Mouse (Mus musculus): Measurements from ENCODE around the gene Gfod2. TPM values are rescaled to one million over a fixed set of nuclear protein-coding genes. Genes with fewer than 3 reads are reported as not detected.

The Gfod2 gene
- polyA plus RNA-seq, 1 experiment from 2014 or later, result 28.4 TPM

GRCm38 (mm10) chr8:105788927-105789326, 30.5 kb upstream of the Gfod2 start:
- WGBS, result 65% methylated on average over 4 of the region's 4 CpGs
- Histone ChIP-seq H3K27ac (no peak overlapping the region), H3K36me3 (peaks cover 51% of the 10 kb centered on the region), H3K4me1 (no peaks in the 10 kb centered on the region), H3K4me3 (no peak overlapping the region), H3K9ac (no peak overlapping the region), H3K27me3 (no peaks in the 10 kb centered on the region), H3K4me2 (replicated peaks) (no peak overlapping the region), H3K9me3 (no peaks in the 10 kb centered on the region)
- ATAC-seq (ENCODE audit: low FRiP score, low read depth), result no peak

- Histone ChIP-seq H3K4me2 (replicated peaks) (no peak overlapping the region), H3K27ac (no peak overlapping the region), H3K4me3 (no peak overlapping the region), H3K27me3 (no peaks in the 10 kb centered on the region), H3K9me3 (no peaks in the 10 kb centered on the region), H3K9ac (no peak overlapping the region), H3K36me3 (peaks cover 57% of the 10 kb centered on the region), H3K4me1 (no peaks in the 10 kb centered on the region)
- ATAC-seq (ENCODE audit: low FRiP score, low read depth), result no peak
- 97% methylated on average over 2 of the region's 2 CpGs for WGBS
Observed at GRCm38 (mm10) chr8:105788241-105788640, 29.8 kb upstream of the Gfod2 start.

- ATAC-seq (ENCODE audit: low FRiP score, low read depth), result no peak
- no peaks in the 10 kb centered on the region for H3K27me3 ChIP-seq
Observed at GRCm38 (mm10) chr8:105780298-105780697, 21.8 kb upstream of the Gfod2 start.

GRCm38 (mm10) chr8:105777833-105778232, 19.4 kb upstream of the Gfod2 start:
- Histone ChIP-seq H3K4me2 (replicated peaks) (no peak overlapping the region), H3K9me3 (no peaks in the 10 kb centered on the region), H3K9ac (no peak overlapping the region), H3K27me3 (no peaks in the 10 kb centered on the region), H3K4me1 (no peaks in the 10 kb centered on the region), H3K36me3 (peaks cover 98% of the 10 kb centered on the region), H3K27ac (no peak overlapping the region), H3K4me3 (no peak overlapping the region)
- WGBS, result 85% methylated on average over 2 of the region's 2 CpGs
- ATAC-seq (ENCODE audit: low FRiP score, low read depth), result no peak

More at GRCm38 (mm10) chr8:105780298-105780697, 21.8 kb upstream of the Gfod2 start:
- 82% methylated on average over 5 of the region's 5 CpGs for WGBS
- H3K4me1 ChIP-seq, result no peaks in the 10 kb centered on the region
- peaks cover 92% of the 10 kb centered on the region for H3K36me3 ChIP-seq
- H3K4me2 ChIP-seq (replicated peaks), result no peak overlapping the region
- no peak overlapping the region for H3K4me3 ChIP-seq
- no peak overlapping the region for H3K9ac ChIP-seq
- H3K9me3 ChIP-seq, result no peaks in the 10 kb centered on the region
- H3K27ac ChIP-seq, result no peak overlapping the region

GRCm38 (mm10) chr8:105774498-105774897, 16.0 kb upstream of the Gfod2 start:
- H3K27me3 ChIP-seq, result no peaks in the 10 kb centered on the region
- no peaks in the 10 kb centered on the region for H3K4me1 ChIP-seq
- no peak overlapping the region for H3K4me3 ChIP-seq
- H3K9ac ChIP-seq, result no peak overlapping the region
- ATAC-seq (ENCODE audit: low FRiP score, low read depth), result no peak
- no peak overlapping the region for H3K4me2 ChIP-seq (replicated peaks)
- WGBS, result 92% methylated on average over 5 of the region's 5 CpGs
- no peaks in the 10 kb centered on the region for H3K9me3 ChIP-seq
- no peak overlapping the region for H3K27ac ChIP-seq
- peaks cover 96% of the 10 kb centered on the region for H3K36me3 ChIP-seq

GRCm38 (mm10) chr8:105773441-105773861, 15.0 kb upstream of the Gfod2 start:
- Histone ChIP-seq H3K36me3 (peaks cover 96% of the 10 kb centered on the region), H3K4me2 (replicated peaks) (no peak overlapping the region), H3K4me3 (no peak overlapping the region), H3K27ac (no peak overlapping the region), H3K9ac (no peak overlapping the region), H3K27me3 (no peaks in the 10 kb centered on the region), H3K4me1 (no peaks in the 10 kb centered on the region), H3K9me3 (no peaks in the 10 kb centered on the region)
- 97% methylated on average over 1 of the region's 1 CpGs for WGBS
- ATAC-seq (ENCODE audit: low FRiP score, low read depth), result no peak

GRCm38 (mm10) chr8:105771398-105772175, 13.1 kb upstream of the Gfod2 start:
- no peak overlapping the region for H3K4me3 ChIP-seq
- H3K9me3 ChIP-seq, result no peaks in the 10 kb centered on the region
- H3K27ac ChIP-seq, result no peak overlapping the region
- 87% methylated on average over 12 of the region's 12 CpGs for WGBS
- ATAC-seq (ENCODE audit: low FRiP score, low read depth), result no peak
- H3K4me2 ChIP-seq (replicated peaks), result no peak overlapping the region
- no peaks in the 10 kb centered on the region for H3K27me3 ChIP-seq
- no peak overlapping the region for H3K9ac ChIP-seq
- peaks cover 89% of the 10 kb centered on the region for H3K36me3 ChIP-seq
- no peaks in the 10 kb centered on the region for H3K4me1 ChIP-seq

GRCm38 (mm10) chr8:105770609-105771008, 12.1 kb upstream of the Gfod2 start:
- H3K36me3 ChIP-seq, result peaks cover 80% of the 10 kb centered on the region
- peak; percentile 40; the same call in 1 of the 2 replicates for ATAC-seq (ENCODE audit: low FRiP score, low read depth)

GRCm38 (mm10) chr8:105768485-105769257, 10.2 kb upstream of the Gfod2 start:
- ATAC-seq (ENCODE audit: low FRiP score, low read depth), result no peak
- Histone ChIP-seq H3K27ac (no peak overlapping the region), H3K9me3 (no peaks in the 10 kb centered on the region), H3K4me1 (no peaks in the 10 kb centered on the region), H3K4me2 (replicated peaks) (no peak overlapping the region), H3K9ac (no peak overlapping the region), H3K4me3 (no peak overlapping the region), H3K27me3 (no peaks in the 10 kb centered on the region), H3K36me3 (peaks cover 60% of the 10 kb centered on the region)
- WGBS, result 87% methylated on average over 5 of the region's 5 CpGs

More at GRCm38 (mm10) chr8:105770609-105771008, 12.1 kb upstream of the Gfod2 start:
- Histone ChIP-seq H3K9ac (no peak overlapping the region), H3K27ac (no peak overlapping the region), H3K4me3 (no peak overlapping the region), H3K4me1 (no peaks in the 10 kb centered on the region), H3K9me3 (no peaks in the 10 kb centered on the region), H3K4me2 (replicated peaks) (no peak overlapping the region), H3K27me3 (no peaks in the 10 kb centered on the region)
- WGBS, result 90% methylated on average over 1 of the region's 1 CpGs

GRCm38 (mm10) chr8:105757796-105758276, 628 bp downstream of the Gfod2 start:
- H3K27me3 ChIP-seq, result no peaks in the 10 kb centered on the region
- peak overlapping the region; percentile 82 for H3K4me2 ChIP-seq (replicated peaks)
- H3K9me3 ChIP-seq, result no peaks in the 10 kb centered on the region
- no peaks in the 10 kb centered on the region for H3K36me3 ChIP-seq
- ATAC-seq (ENCODE audit: low FRiP score, low read depth), result no peak; the same call in 1 of the 2 replicates
- H3K9ac ChIP-seq, result peak overlapping the region; percentile 93
- WGBS, result 3% methylated on average over 12 of the region's 12 CpGs
- peak overlapping the region; percentile 96 for H3K4me3 ChIP-seq
- peak overlapping the region; percentile 72; the same call in 1 of the 2 replicates for H3K27ac ChIP-seq
- H3K4me1 ChIP-seq, result peaks cover 19% of the 10 kb centered on the region

- ATAC-seq (ENCODE audit: low FRiP score, low read depth), result no peak
- Histone ChIP-seq H3K36me3 (no peaks in the 10 kb centered on the region), H3K27me3 (no peaks in the 10 kb centered on the region), H3K27ac (no peak overlapping the region), H3K4me2 (replicated peaks) (no peak overlapping the region), H3K9ac (no peak overlapping the region), H3K4me1 (peaks cover 40% of the 10 kb centered on the region), H3K9me3 (no peaks in the 10 kb centered on the region), H3K4me3 (no peak overlapping the region)
- WGBS, result 59% methylated on average over 2 of the region's 2 CpGs
Observed at GRCm38 (mm10) chr8:105754688-105755087, 3.8 kb downstream of the Gfod2 start.

- 59% methylated on average over 2 of the region's 2 CpGs for WGBS
- Histone ChIP-seq H3K27me3 (no peaks in the 10 kb centered on the region), H3K9ac (no peak overlapping the region), H3K36me3 (no peaks in the 10 kb centered on the region), H3K4me2 (replicated peaks) (no peak overlapping the region), H3K4me3 (no peak overlapping the region), H3K9me3 (no peaks in the 10 kb centered on the region), H3K27ac (no peak overlapping the region), H3K4me1 (peaks cover 35% of the 10 kb centered on the region)
- ATAC-seq (ENCODE audit: low FRiP score, low read depth), result no peak
Observed at GRCm38 (mm10) chr8:105753916-105754315, 4.5 kb downstream of the Gfod2 start.

Data from limb, embryonic 13.5 days (tissue).